Mouse (Mus musculus) lung, postnatal 25 days (tissue): ENCODE results near the gene Basp1.
"Not testable (repeated sequence)": the region's sequence is repeated elsewhere in the genome, so short reads cannot be mapped to it uniquely, and the experiment has no call there.

ENCODE experiments used
- DNase-seq: peaks from one replicate; pipeline ENCODE4 v3.0.0; 2022; ENCODE audit warnings: low spot score

Basp1 gene

GRCm38 (mm10) chr15:25413378-25413901 lies at the start of gene Basp1:
Basp1 (minus strand) TSS chr15:25413764.
- peak; percentile 14 for DNase-seq

- DNase-seq, result not testable (repeated sequence)
These were observed 49.5 kb upstream of the Basp1 start for GRCm38 (mm10) chr15:25463076-25463475.

- no peak for DNase-seq
These were observed 48.6 kb upstream of the Basp1 start for GRCm38 (mm10) chr15:25462056-25462762.

GRCm38 (mm10) chr15:25459901-25460300 lies 46.3 kb upstream of the Basp1 start:
- DNase-seq, result peak; percentile 57

- DNase-seq, result no peak
These were observed 43.9 kb upstream of the Basp1 start for GRCm38 (mm10) chr15:25457421-25457820.

- DNase-seq, result no peak
These were observed 40.0 kb upstream of the Basp1 start for GRCm38 (mm10) chr15:25453538-25453937.

- DNase-seq, result no peak
These were observed 35.8 kb upstream of the Basp1 start for GRCm38 (mm10) chr15:25449348-25449747.

- DNase-seq, result no peak
These were observed 35.3 kb upstream of the Basp1 start for GRCm38 (mm10) chr15:25448703-25449340.

GRCm38 (mm10) chr15:25447136-25447535 lies 33.6 kb upstream of the Basp1 start:
- DNase-seq, result no peak

- DNase-seq, result no peak
These were observed 32.6 kb upstream of the Basp1 start for GRCm38 (mm10) chr15:25446155-25446487.

- DNase-seq, result no peak
These were observed 32.0 kb upstream of the Basp1 start for GRCm38 (mm10) chr15:25445361-25446154.

GRCm38 (mm10) chr15:25444208-25444607 lies 30.6 kb upstream of the Basp1 start:
- DNase-seq, result no peak

GRCm38 (mm10) chr15:25443140-25443790 lies 29.7 kb upstream of the Basp1 start:
- DNase-seq, result no peak

- no peak for DNase-seq
These were observed 28.3 kb upstream of the Basp1 start for GRCm38 (mm10) chr15:25441868-25442185.

- peak; percentile 68 for DNase-seq
These were observed 27.7 kb upstream of the Basp1 start for GRCm38 (mm10) chr15:25440991-25441867.

- no peak for DNase-seq
These were observed 26.8 kb upstream of the Basp1 start for GRCm38 (mm10) chr15:25440317-25440716.

GRCm38 (mm10) chr15:25432341-25432740 lies 18.8 kb upstream of the Basp1 start:
- DNase-seq, result no peak

GRCm38 (mm10) chr15:25430167-25430566 lies 16.6 kb upstream of the Basp1 start:
- no peak for DNase-seq

- DNase-seq, result no peak
These were observed 15.4 kb upstream of the Basp1 start for GRCm38 (mm10) chr15:25429007-25429406.

- peak; percentile 31 for DNase-seq
These were observed 15.0 kb upstream of the Basp1 start for GRCm38 (mm10) chr15:25428551-25428950.

- no peak for DNase-seq
These were observed 6.7 kb upstream of the Basp1 start for GRCm38 (mm10) chr15:25420266-25420665.
